Comparison of ENCODE assay signal across 12 mouse cellular contexts in genomic region chr11:60280429-60281414, GRCm38 (mm10). TPM values are rescaled to one million over a fixed set of nuclear protein-coding genes. Genes with fewer than 3 reads are reported as not detected.
A peak's percentile ranks its signal among the peaks of the same experiment; 100 is the strongest.
DNase-seq lines count a peak whose midpoint lies in the region; ATAC-seq and TF ChIP-seq lines count a peak whose summit lies in the region.
"Had no signal": no experiment of that assay in that cellular context is flagged by ENCODE, and none has a peak within 500 bp of the region (broad histone marks: within the 10 kb centered on the region; RNA-seq: fewer than 3 reads in every experiment).

No protein-coding gene starts in this region.

- no peak for TF ChIP-seq CTCF in hindbrain, postnatal 0 days (IDR thresholded peaks at IDR 0.05; ENCODE audit: low read depth)

- no peaks in the 10 kb centered on the region for H3K9me3 ChIP-seq in hindbrain, embryonic 13.5 days
- H3K9me3 ChIP-seq in hindbrain, postnatal 0 days (ENCODE audit: low read length), result no peaks in the 10 kb centered on the region
- no peaks in the 10 kb centered on the region for H3K9me3 ChIP-seq in liver, embryonic 13.5 days (replicated peaks)
- no peaks in the 10 kb centered on the region for H3K9me3 ChIP-seq in forebrain, embryonic 14.5 days (replicated peaks; ENCODE audit: control insufficient read depth, low read length)
- H3K9me3 ChIP-seq: limb, embryonic 15.5 days; neural tube, embryonic 12.5 days had no signal

- peaks cover 34% of the 10 kb centered on the region for H3K4me1 ChIP-seq in hindbrain, embryonic 13.5 days (replicated peaks)
- 0 out of 2 replicates have a peak, but pooled peaks cover 7% of the 10 kb centered on the region for H3K4me1 ChIP-seq in hindbrain, postnatal 0 days (ENCODE audit: insufficient read depth, low read length)
- H3K4me1 ChIP-seq in liver, embryonic 13.5 days (replicated peaks), result peaks cover 30% of the 10 kb centered on the region
- H3K4me1 ChIP-seq in forebrain, embryonic 14.5 days (ENCODE audit: control insufficient read depth, insufficient read depth, low read length), result 0 out of 2 replicates have a peak, but pooled peaks cover 3% of the 10 kb centered on the region
- H3K4me1 ChIP-seq: limb, embryonic 15.5 days had no signal

- 78% methylated on average over 11 of the region's 11 CpGs for WGBS in hindbrain, embryonic 13.5 days
- 65% methylated on average over 11 of the region's 11 CpGs for WGBS in hindbrain, postnatal 0 days
- 65% methylated on average over 11 of the region's 11 CpGs for WGBS in liver, embryonic 13.5 days (ENCODE audit: insufficient replicate concordance)
- 83% methylated on average over 11 of the region's 11 CpGs for WGBS in forebrain, embryonic 14.5 days

- peak; percentile 56 for DNase-seq in adrenal gland, adult 2 months
- no peak for DNase-seq in adrenal gland, adult 8-10 months
- DNase-seq in hindbrain, postnatal 0 days (ENCODE audit: low spot score), result no peak
- DNase-seq in adrenal gland, postnatal 36 days, result peak; percentile 26 to 41
- DNase-seq in liver, embryonic 13.5 days, result peak; percentile 61
- no peak for DNase-seq in forebrain, embryonic 14.5 days (ENCODE audit: low spot score)
- no peak for DNase-seq in right cerebral cortex, postnatal 36 days (ENCODE audit: low spot score in 2 of 2)
- DNase-seq: cerebellum, adult 11 months; spleen, adult 18-20 months had no signal

- peak overlapping the region; percentile 40; the same call in 1 of the 2 replicates for H3K27ac ChIP-seq in hindbrain, embryonic 13.5 days
- H3K27ac ChIP-seq in hindbrain, postnatal 0 days, result no peak overlapping the region
- H3K27ac ChIP-seq in liver, embryonic 13.5 days, result peak overlapping the region; percentile 60
- no peak overlapping the region for H3K27ac ChIP-seq in forebrain, embryonic 14.5 days (ENCODE audit: low read depth, low read length)
- H3K27ac ChIP-seq: limb, embryonic 15.5 days; neural tube, embryonic 12.5 days had no signal

- H3K27me3 ChIP-seq in hindbrain, embryonic 13.5 days, result no peaks in the 10 kb centered on the region
- H3K27me3 ChIP-seq in hindbrain, postnatal 0 days (ENCODE audit: insufficient read depth, low read length), result no peaks in the 10 kb centered on the region
- no peaks in the 10 kb centered on the region for H3K27me3 ChIP-seq in liver, embryonic 13.5 days
- H3K27me3 ChIP-seq in forebrain, embryonic 14.5 days (replicated peaks; ENCODE audit: control insufficient read depth, insufficient read depth, low read length), result no peaks in the 10 kb centered on the region
- H3K27me3 ChIP-seq: limb, embryonic 15.5 days; neural tube, embryonic 12.5 days had no signal

- no peak overlapping the region for H3K4me3 ChIP-seq in hindbrain, embryonic 13.5 days
- H3K4me3 ChIP-seq in hindbrain, postnatal 0 days (ENCODE audit: low read length), result no peak overlapping the region
- no peak overlapping the region for H3K4me3 ChIP-seq in liver, embryonic 13.5 days (replicated peaks)
- no peak overlapping the region for H3K4me3 ChIP-seq in forebrain, embryonic 14.5 days (ENCODE audit: low read depth, low read length)
- H3K4me3 ChIP-seq: limb, embryonic 15.5 days; neural tube, embryonic 12.5 days had no signal

- H3K9ac ChIP-seq in hindbrain, embryonic 13.5 days, result no peak overlapping the region
- no peak overlapping the region for H3K9ac ChIP-seq in hindbrain, postnatal 0 days (replicated peaks; ENCODE audit: low read length)
- peak overlapping the region; percentile 36; the same call in 1 of the 2 replicates for H3K9ac ChIP-seq in liver, embryonic 13.5 days
- no peak overlapping the region for H3K9ac ChIP-seq in forebrain, embryonic 14.5 days (ENCODE audit: low read length)
- H3K9ac ChIP-seq: limb, embryonic 15.5 days; neural tube, embryonic 12.5 days had no signal

- H3K4me2 ChIP-seq in hindbrain, embryonic 13.5 days, result no peak overlapping the region
- no peak overlapping the region for H3K4me2 ChIP-seq in hindbrain, postnatal 0 days (ENCODE audit: low read depth, low read length)
- H3K4me2 ChIP-seq in liver, embryonic 13.5 days, result peak overlapping the region; percentile 39
- no peak overlapping the region for H3K4me2 ChIP-seq in forebrain, embryonic 14.5 days (ENCODE audit: low read length)
- H3K4me2 ChIP-seq: limb, embryonic 15.5 days; neural tube, embryonic 12.5 days had no signal

- no peak for ATAC-seq in hindbrain, embryonic 13.5 days (ENCODE audit: low FRiP score)
- no peak for ATAC-seq in hindbrain, postnatal 0 days
- ATAC-seq in liver, embryonic 13.5 days (ENCODE audit: low read depth), result peak; percentile 91
- no peak for ATAC-seq in forebrain, embryonic 14.5 days

- H3K36me3 ChIP-seq in hindbrain, embryonic 13.5 days, result no peaks in the 10 kb centered on the region
- no peaks in the 10 kb centered on the region for H3K36me3 ChIP-seq in hindbrain, postnatal 0 days (ENCODE audit: insufficient read depth, low read length)
- no peaks in the 10 kb centered on the region for H3K36me3 ChIP-seq in liver, embryonic 13.5 days
- no peaks in the 10 kb centered on the region for H3K36me3 ChIP-seq in forebrain, embryonic 14.5 days (ENCODE audit: control insufficient read depth, insufficient read depth, low read length)
- H3K36me3 ChIP-seq: neural tube, embryonic 12.5 days had no signal

RNA-seq across cellular contexts. Expression of gene Srebf1, which starts 58.3 kb away (rescaled TPM):
- 100 to 1,000 TPM; 201 to 250 TPM for total RNA-seq in adrenal gland, adult 2 months (2021)
- polyA plus RNA-seq in adrenal gland, adult 2 months (2012; rRNA removed), result 661 and 745 TPM in 2 replicates
- 100 to 1,000 TPM; 165 to 367 (median 213) TPM for total RNA-seq in adrenal gland, adult 8-10 months (2022)
- polyA plus RNA-seq in hindbrain, embryonic 13.5 days (2015; fragmentation: Nextera tagmentation; extraction: Ambion mirVana), result 38.2 and 43.9 TPM in 2 replicates
- 163 and 169 TPM in 2 replicates for total RNA-seq in hindbrain, postnatal 0 days (2014; rRNA removed)
- polyA plus RNA-seq in hindbrain, postnatal 0 days (2015; fragmentation: Nextera tagmentation; extraction: Ambion mirVana), result 50.6 and 59.5 TPM in 2 replicates
- total RNA-seq in adrenal gland, postnatal 36 days (2021), result 100 to 1,000 TPM; 160 to 181 TPM
- polyA plus RNA-seq in liver, embryonic 13.5 days (2015; fragmentation: Nextera tagmentation; extraction: Ambion mirVana), result 42.2 and 44.1 TPM in 2 replicates
- 42.6 and 44.3 TPM in 2 replicates for polyA plus RNA-seq in forebrain, embryonic 14.5 days (2014; fragmentation: Nextera tagmentation; extraction: Ambion mirVana)

Comparison
In these comparisons a context has a peak if more than half of its experiments do, and no peak if none do; other contexts are left out.
1. DNase-seq: peak in adrenal gland, adult 2 months (single experiment), adrenal gland, postnatal 36 days (2 of 2) and liver, embryonic 13.5 days (single experiment); none in adrenal gland, adult 8-10 months (single experiment), hindbrain, postnatal 0 days (single experiment), forebrain, embryonic 14.5 days (single experiment) and right cerebral cortex, postnatal 36 days (0 of 2).
2. H3K27ac ChIP-seq: peak in hindbrain, embryonic 13.5 days (single experiment) and liver, embryonic 13.5 days (single experiment); none in hindbrain, postnatal 0 days (single experiment) and forebrain, embryonic 14.5 days (single experiment).
3. RNA of gene Srebf1, which starts 58.3 kb away (polyA plus RNA-seq): 661 to 745 TPM in adrenal gland, adult 2 months; 50.6 to 59.5 TPM in hindbrain, postnatal 0 days, 38.2 to 43.9 TPM in hindbrain, embryonic 13.5 days, 42.6 to 44.3 TPM in forebrain, embryonic 14.5 days and 42.2 to 44.1 TPM in liver, embryonic 13.5 days; every median in the first group is over 10 times any median in the second.